Mouse (Mus musculus) fat pad, adult 2 months (tissue): Measurements from ENCODE around the gene Kcnh4.

ENCODE experiments used
- DNase-seq: peaks from one replicate; pipeline ENCODE4 v3.0.0-alpha.2; 2011; ENCODE audit warnings: low read depth, low spot score; ENCODE audit errors: extremely low read depth

The Kcnh4 gene

DNA sequence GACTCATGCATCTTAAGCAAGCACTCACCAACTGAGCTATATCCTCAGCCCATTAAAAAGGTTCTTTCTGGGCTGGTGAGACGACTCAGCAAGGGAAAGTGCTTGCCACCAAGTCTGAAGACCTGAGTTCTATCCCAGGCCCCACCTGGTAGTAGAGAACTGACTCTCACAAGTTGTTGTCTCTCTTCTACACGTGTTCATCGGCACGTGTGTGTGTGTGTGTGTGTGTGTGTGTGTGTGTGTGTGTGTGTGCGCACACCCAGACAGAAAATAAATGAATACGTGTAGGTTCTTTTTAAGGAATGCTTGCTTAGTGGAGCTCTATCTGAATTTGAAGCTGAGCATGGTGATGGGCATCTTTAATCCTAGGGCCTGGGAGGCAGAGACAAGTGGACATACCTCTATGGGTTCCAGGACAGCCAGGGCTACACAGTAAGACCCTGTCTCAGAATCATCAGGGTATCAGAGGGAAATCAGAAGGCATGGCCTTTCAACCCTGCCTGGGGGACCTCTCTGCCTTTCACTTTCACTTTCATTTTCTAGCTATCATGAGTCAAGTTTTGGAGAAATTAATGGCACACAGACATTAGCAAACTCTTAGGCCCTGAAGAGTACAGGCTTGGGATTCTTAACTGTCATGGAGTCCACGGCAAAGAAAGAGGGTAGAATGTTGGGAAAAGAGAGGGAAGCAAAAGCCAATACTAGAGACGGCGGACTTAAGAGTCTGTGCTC lies 24.4 kb downstream of the Kcnh4 start:
- no peak for DNase-seq

DNA sequence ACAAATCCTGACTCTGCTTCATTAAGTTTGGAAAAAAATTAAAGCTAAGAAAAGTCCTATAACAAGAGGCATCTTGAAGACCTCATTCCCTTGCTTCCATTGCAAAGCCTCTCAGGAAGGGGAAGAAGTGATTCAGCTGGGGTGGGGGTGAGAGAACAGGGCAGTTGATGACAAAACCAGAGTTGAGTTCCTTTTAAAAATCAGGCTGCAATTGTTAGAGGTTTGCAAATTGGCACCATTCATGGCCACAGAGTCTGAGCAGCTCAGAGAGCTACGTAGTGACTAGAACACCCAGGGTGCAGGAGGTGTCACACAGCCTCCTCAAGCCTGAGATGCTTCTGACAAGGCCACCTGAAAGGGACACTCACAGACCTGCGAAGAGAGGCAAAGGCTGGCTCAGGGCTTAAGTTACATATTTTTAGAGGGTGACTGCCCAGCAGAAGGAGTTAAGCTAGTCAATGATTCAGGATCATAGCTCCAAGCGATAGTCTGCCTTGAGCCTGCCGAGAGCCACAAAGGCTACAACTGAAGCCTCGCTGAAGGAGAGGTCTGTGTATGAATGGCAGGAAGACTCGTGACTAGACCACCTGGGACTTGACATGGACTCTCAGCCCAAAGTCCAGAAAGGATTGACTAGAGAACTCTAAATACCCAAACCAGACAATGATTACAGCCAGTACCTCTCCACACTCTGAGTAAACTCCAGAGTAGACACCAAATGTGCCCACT lies 29.1 kb downstream of the Kcnh4 start:
- DNase-seq, result no peak

GRCm38 (mm10) chr11:100729976-100730375 lies 29.8 kb downstream of the Kcnh4 start:
- no peak for DNase-seq

GRCm38 (mm10) chr11:100728601-100729000 lies 31.1 kb downstream of the Kcnh4 start:
- DNase-seq, result no peak

GRCm38 (mm10) chr11:100727201-100727600 lies 32.5 kb downstream of the Kcnh4 start:
- DNase-seq, result no peak

DNA sequence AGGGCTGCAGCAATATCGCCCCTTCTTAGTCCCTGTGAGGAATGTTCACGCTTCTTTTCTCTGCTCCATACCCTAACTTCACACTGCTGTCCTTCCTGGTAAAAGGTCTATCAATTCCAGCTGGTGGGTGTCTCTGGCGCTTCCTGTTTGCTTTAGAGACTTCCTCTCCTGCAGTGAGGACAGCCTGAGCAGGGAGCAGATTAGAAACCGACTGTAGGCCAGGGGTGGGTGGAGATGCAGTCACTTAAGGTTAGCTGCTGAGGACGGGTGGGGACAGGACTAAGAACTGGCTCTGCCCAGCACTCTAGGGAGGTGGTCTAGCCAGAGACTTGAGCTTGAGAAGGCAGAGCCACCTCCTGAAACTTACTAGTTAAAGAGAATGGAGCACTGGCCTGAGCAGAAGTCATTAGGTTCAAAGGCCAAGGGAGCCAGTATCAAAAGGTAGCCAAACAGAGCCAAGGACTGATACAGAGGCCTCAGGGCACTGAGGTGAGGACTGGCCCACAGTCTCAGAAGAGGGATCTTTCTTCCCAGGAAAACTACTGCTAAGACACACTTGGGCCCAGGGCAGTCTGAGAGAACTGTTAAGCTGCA lies 34.7 kb downstream of the Kcnh4 start:
- no peak for DNase-seq

- DNase-seq, result no peak
Measured at GRCm38 (mm10) chr11:100722493-100723028, 37.2 kb downstream of the Kcnh4 start.

DNA sequence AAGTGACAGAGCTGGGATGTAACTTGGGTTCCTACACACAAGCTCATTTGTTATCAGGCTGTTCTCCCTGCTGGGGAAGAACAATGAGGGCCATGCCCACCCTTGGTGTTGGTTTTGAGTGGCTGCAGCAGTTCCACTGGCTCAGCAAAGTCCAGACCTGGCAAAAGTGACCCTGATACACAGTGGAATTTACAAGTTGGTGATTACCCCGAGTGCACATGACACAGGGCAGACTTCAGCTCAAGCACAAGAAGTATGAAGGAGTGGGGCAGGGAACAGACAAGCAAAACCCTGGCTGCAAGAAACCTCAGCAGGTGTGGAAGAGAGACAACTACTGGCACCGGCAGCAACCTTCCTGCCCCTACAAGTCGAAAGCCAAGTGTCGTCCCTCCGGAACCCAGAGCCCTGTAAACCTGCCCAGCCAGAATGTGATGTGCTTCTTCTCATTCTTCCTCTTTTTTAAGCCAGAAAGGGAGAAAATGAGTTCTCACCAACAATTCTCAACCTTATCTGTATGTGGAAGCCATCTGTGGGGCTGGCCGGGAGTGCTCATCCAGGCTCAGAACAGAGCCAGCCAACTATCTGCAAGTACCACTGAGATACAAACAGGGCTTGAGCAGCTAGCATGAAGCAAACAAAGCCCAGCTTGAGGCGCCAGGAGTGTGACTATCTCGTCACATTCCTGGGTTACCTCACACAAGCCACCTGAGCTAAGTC lies 37.8 kb downstream of the Kcnh4 start:
- DNase-seq, result no peak

GRCm38 (mm10) chr11:100721254-100721653 lies 38.5 kb downstream of the Kcnh4 start:
- DNase-seq, result no peak

GRCm38 (mm10) chr11:100720345-100720744 lies 39.4 kb downstream of the Kcnh4 start:
- DNase-seq, result no peak

DNA sequence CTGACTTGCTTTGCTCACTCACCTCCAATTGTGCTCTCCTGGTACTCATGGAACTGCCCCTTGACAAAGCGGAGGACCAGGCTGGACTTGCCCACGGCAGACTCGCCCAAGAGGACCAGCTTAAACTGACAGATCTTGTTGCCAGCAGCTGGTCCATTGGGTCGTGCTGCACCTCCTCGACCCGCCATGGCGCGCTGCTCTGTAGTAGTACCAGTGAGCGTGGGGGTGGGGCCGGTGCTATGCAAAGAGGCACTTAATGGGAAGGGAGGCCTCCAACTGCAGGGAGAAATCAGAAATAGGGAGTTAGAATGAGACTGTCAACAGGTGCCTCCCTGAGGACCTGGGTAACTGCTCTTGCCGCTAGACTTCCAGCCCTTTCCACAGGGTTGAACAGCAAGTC lies 39.8 kb downstream of the Kcnh4 start:
- DNase-seq, result no peak

DNA sequence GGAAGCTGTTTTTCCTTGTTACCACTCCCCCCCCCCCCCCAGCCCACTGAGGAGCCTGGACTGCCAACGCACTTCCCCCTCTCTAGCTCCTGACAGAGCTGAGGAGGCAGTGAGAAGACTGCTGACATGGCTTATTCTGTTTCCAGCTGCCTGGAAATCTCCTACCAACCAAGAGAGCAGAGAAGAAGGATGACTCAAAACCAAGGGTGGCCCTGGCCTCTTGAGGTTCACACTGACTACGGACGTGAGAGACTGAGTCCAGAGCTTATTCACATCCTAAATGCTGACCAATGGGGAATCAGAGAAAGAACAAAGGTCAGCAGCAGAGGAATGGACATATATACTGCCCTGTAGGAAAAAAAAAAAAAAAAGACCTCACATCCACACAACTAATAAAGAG lies 40.4 kb downstream of the Kcnh4 start:
- DNase-seq, result no peak

DNA sequence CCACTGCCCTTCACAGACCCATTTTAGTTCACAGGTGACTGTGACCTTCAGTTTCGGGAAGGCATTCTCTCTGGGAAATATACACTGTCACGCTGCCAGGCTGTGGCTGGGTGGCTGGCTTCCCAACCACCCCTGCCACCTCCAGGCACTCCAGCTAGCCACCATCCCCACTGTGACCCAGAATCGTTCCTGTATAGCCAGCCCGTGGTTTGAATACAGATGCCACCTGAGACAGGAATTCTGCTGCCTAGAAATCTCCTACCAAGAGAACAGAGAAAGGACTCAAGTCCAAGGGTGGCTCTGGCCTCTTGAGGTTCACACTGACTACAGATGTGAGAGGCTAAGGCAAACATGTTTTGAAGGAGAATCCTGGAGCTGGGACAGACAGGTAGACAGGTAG lies 40.9 kb downstream of the Kcnh4 start:
- DNase-seq, result no peak

DNA sequence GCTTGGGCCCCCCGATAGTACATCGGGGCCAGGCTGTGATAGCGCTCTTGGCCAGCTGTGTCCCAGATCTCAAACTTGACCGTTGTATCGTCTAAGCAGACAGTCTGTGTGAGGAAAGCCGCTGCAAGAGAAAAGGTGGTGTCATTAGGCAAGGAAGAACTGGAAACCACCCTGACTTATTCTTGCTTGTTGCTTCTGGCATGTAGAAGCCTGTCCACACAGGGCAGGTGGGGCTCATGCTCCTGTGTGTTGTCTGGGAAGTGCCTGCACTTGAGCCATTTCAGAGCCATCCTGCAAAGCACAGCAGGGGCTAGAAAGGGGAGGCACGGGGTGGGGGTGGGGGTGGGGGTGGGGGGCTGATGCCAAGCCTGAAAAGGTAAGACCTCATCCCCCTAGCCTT lies 41.3 kb downstream of the Kcnh4 start:
- DNase-seq, result no peak

GRCm38 (mm10) chr11:100716649-100717048 lies 43.1 kb downstream of the Kcnh4 start:
- DNase-seq, result no peak

- DNase-seq, result no peak
Measured at GRCm38 (mm10) chr11:100714948-100715347, 44.8 kb downstream of the Kcnh4 start.

DNA sequence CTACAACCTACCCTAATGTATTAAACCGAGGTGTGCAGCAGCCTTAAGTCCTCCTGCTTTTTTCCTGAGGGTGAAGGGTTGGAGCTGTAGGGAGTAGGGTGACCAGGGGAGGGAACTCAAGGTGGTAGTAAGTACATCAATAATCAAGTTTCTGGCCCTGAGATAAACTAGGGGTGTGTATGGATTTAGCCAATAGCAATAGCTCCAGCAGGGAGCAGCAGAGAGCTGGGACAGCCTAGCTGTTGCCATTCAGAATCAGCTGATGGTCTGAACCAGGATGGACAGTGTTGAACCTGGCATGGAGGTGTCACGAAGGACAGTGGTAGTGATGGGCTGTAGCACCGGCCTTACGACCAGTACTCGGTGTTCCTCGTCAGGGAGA lies 45.2 kb downstream of the Kcnh4 start:
- no peak for DNase-seq

GRCm38 (mm10) chr11:100713735-100714533 lies 45.8 kb downstream of the Kcnh4 start, which contains the start of gene Hspb9:
Gene Hspb9 (plus strand): TSS chr11:100713850.
- DNase-seq, result no peak

- DNase-seq, result no peak
Measured at GRCm38 (mm10) chr11:100713174-100713573, 46.6 kb downstream of the Kcnh4 start.
